Mouse (Mus musculus): ENCODE results near the gene Dnajc3.

- no peak for TF ChIP-seq CTCF (IDR thresholded peaks at IDR 0.05; ENCODE audit: low read depth)
- TF ChIP-seq EP300 (IDR thresholded peaks at IDR 0.05; ENCODE audit: low read depth) = no peak
These were observed 9.2 kb upstream of the Dnajc3 start for GRCm38 (mm10) chr14:118928565-118928964.
